Mouse (Mus musculus) E14TG2a.4 (cell line): Measurements from ENCODE around the gene Nat8f1.
"Not testable (repeated sequence)": the region's sequence is repeated elsewhere in the genome, so short reads cannot be mapped to it uniquely, and the experiment has no call there.

ENCODE experiments used
- CTCF ChIP-seq: conservative IDR thresholded peaks from 2 replicates; pipeline ENCODE4 v1.5.1; 2014; ENCODE audit warnings: low read length
- NANOG ChIP-seq: IDR thresholded peaks from 2 replicates; pipeline ENCODE4 v1.6.1; 2014; ENCODE audit warnings: borderline replicate concordance, low read length, mixed read lengths
- POU5F1 ChIP-seq: IDR thresholded peaks from 2 replicates; pipeline ENCODE4 v1.6.1; 2014; ENCODE audit warnings: low read length, borderline replicate concordance

DNA sequence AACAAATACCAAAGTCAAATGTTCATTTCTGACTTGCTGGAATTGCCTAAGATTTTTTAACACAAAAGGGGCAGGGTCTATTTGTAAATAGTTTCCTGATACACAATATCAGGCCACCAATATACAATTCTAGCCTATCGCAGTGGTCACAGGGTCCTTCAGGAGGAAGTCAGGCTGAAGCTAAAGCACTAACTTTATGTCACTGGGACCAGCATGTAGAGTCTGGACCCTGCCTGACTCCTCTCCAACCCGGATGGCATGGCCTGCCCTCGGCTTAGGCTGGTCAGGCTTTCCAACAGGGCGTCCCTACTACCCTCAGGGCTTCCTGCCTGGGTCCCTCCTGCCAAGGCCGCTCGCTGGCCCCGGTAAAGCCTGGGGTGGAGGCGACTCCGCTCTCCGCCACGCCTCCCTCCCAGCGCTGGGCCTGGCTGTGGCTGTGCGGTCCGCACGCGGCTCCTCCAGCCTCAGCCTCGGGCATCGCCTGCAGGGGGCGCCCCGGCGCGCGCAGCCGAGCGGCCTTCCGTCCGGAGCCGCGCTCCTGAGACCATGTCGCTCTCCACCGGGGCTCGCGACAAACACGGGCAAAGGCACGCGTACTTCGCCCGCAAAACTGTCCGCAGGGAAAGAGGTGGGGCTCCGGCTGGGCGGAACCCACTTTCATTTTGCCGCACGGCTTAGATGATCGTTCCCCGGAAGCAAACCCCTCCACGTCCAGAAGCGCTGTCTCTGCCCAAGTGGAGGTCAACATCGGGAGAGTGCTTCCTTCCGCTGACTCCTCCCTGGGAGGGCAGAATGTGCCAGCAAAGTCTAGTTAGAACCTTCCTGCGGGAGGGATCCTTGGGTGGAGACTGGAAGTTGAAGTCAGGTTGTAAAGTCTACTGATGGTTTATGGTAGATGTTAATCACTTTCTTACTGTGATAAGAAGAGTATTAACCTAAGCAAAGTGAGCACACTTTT is 21.3 kb upstream of the Nat8f1 start:
- not testable (repeated sequence) for TF ChIP-seq POU5F1, CTCF, NANOG
